Mouse (Mus musculus): ENCODE measurements around the gene Nucb1. TPM values are rescaled to one million over a fixed set of nuclear protein-coding genes. Genes with fewer than 3 reads are reported as not detected.

Gene Nucb1
- polyA plus RNA-seq, 1 experiment from 2014 or later = 238 TPM

- Histone ChIP-seq H3K9ac (no peak overlapping the region), H3K27me3 (no peaks in the 10 kb centered on the region), H3K4me3 (no peak overlapping the region), H3K27ac (no peak overlapping the region), H3K36me3 (peaks cover 64% of the 10 kb centered on the region), H3K9me3 (no peaks in the 10 kb centered on the region), H3K4me1 (no peaks in the 10 kb centered on the region), H3K4me2 (no peak overlapping the region)
- ATAC-seq (ENCODE audit: borderline replicate concordance, extremely low read depth, low FRiP score, low TSS enrichment) = no peak
- 64% methylated on average over 22 of the region's 22 CpGs for WGBS
These were observed 66.4 kb downstream of the Nucb1 start for GRCm38 (mm10) chr7:45443526-45444420.

Small RNA genes within 50 kb of the gene (microRNA-seq; reads per million reads assigned to microRNA genes)
- not detected for gene Gm22133

Other genes with a start within 250 kb of the Nucb1 start
- 0.09 TPM in 1 of 2 replicates, not detected in the other for gene Slc6a21, start 232.9 kb downstream of the Nucb1 start, polyA plus RNA-seq (2015; fragmentation: Nextera tagmentation; extraction: Ambion mirVana)
- gene Trpm4, start 176.6 kb downstream of the Nucb1 start, polyA plus RNA-seq (2015; fragmentation: Nextera tagmentation; extraction: Ambion mirVana) = 19.1 and 20.0 TPM in 2 replicates
- gene Hrc, start 175.1 kb downstream of the Nucb1 start, polyA plus RNA-seq (2015; fragmentation: Nextera tagmentation; extraction: Ambion mirVana) = 1.7 and 2.3 TPM in 2 replicates
- 3.1 TPM in 2 replicates for gene Ppfia3, start 143.4 kb downstream of the Nucb1 start, polyA plus RNA-seq (2015; fragmentation: Nextera tagmentation; extraction: Ambion mirVana)
- gene Lin7b, start 139.8 kb downstream of the Nucb1 start, polyA plus RNA-seq (2015; fragmentation: Nextera tagmentation; extraction: Ambion mirVana) = 0.60 and 0.92 TPM in 2 replicates
- 224 and 229 TPM in 2 replicates for gene Snrnp70, start 114.7 kb downstream of the Nucb1 start, polyA plus RNA-seq (2015; fragmentation: Nextera tagmentation; extraction: Ambion mirVana)
- gene Kcna7, start 104.8 kb downstream of the Nucb1 start, polyA plus RNA-seq (2015; fragmentation: Nextera tagmentation; extraction: Ambion mirVana) = not detected in 2 replicates
- gene Ntf5, start 96.7 kb downstream of the Nucb1 start, polyA plus RNA-seq (2015; fragmentation: Nextera tagmentation; extraction: Ambion mirVana) = 3.5 TPM in 2 replicates
- gene Lhb, start 89.6 kb downstream of the Nucb1 start, polyA plus RNA-seq (2015; fragmentation: Nextera tagmentation; extraction: Ambion mirVana) = 0.25 and 0.70 TPM in 2 replicates
- gene Gys1, start 75.6 kb downstream of the Nucb1 start, polyA plus RNA-seq (2015; fragmentation: Nextera tagmentation; extraction: Ambion mirVana) = 42.7 and 46.7 TPM in 2 replicates
- 161 and 173 TPM in 2 replicates for gene Ruvbl2, start 72.3 kb downstream of the Nucb1 start, polyA plus RNA-seq (2015; fragmentation: Nextera tagmentation; extraction: Ambion mirVana)
- 5,197 and 5,279 TPM in 2 replicates for gene Ftl1, start 50.5 kb downstream of the Nucb1 start, polyA plus RNA-seq (2015; fragmentation: Nextera tagmentation; extraction: Ambion mirVana)
- gene Bax, start 43.5 kb downstream of the Nucb1 start, polyA plus RNA-seq (2015; fragmentation: Nextera tagmentation; extraction: Ambion mirVana) = 161 and 176 TPM in 2 replicates
- 0.33 and 0.74 TPM in 2 replicates for gene Tulp2, start 28.5 kb downstream of the Nucb1 start, polyA plus RNA-seq (2015; fragmentation: Nextera tagmentation; extraction: Ambion mirVana)
- gene Gm45808, start 23.6 kb downstream of the Nucb1 start, polyA plus RNA-seq (2015; fragmentation: Nextera tagmentation; extraction: Ambion mirVana) = not detected in 2 replicates
- 2.8 and 3.4 TPM in 2 replicates for gene Dhdh, start 21.6 kb downstream of the Nucb1 start, polyA plus RNA-seq (2015; fragmentation: Nextera tagmentation; extraction: Ambion mirVana)
- gene Ppp1r15a, start 15.9 kb upstream of the Nucb1 start, polyA plus RNA-seq (2015; fragmentation: Nextera tagmentation; extraction: Ambion mirVana) = 21.9 and 22.9 TPM in 2 replicates
- gene Plekha4, start 15.9 kb upstream of the Nucb1 start, polyA plus RNA-seq (2015; fragmentation: Nextera tagmentation; extraction: Ambion mirVana) = 2.2 and 3.3 TPM in 2 replicates
- gene Hsd17b14, start 44.5 kb upstream of the Nucb1 start, polyA plus RNA-seq (2015; fragmentation: Nextera tagmentation; extraction: Ambion mirVana) = 1.5 and 1.7 TPM in 2 replicates
- gene Bcat2, start 59.7 kb upstream of the Nucb1 start, polyA plus RNA-seq (2015; fragmentation: Nextera tagmentation; extraction: Ambion mirVana) = 57.7 and 62.5 TPM in 2 replicates
- gene Fgf21, start 105.1 kb upstream of the Nucb1 start, polyA plus RNA-seq (2015; fragmentation: Nextera tagmentation; extraction: Ambion mirVana) = 0.42 TPM in 1 of 2 replicates, not detected in the other
- gene Fut1, start 106.9 kb upstream of the Nucb1 start, polyA plus RNA-seq (2015; fragmentation: Nextera tagmentation; extraction: Ambion mirVana) = 0.47 and 0.49 TPM in 2 replicates
- 0.15 and 0.29 TPM in 2 replicates for gene Izumo1, start 111.4 kb upstream of the Nucb1 start, polyA plus RNA-seq (2015; fragmentation: Nextera tagmentation; extraction: Ambion mirVana)
- 32.4 and 33.3 TPM in 2 replicates for gene Rasip1, start 117.1 kb upstream of the Nucb1 start, polyA plus RNA-seq (2015; fragmentation: Nextera tagmentation; extraction: Ambion mirVana)
- gene Mamstr, start 129.6 kb upstream of the Nucb1 start, polyA plus RNA-seq (2015; fragmentation: Nextera tagmentation; extraction: Ambion mirVana) = 7.7 and 9.5 TPM in 2 replicates
- gene Fut2, start 156.0 kb upstream of the Nucb1 start, polyA plus RNA-seq (2015; fragmentation: Nextera tagmentation; extraction: Ambion mirVana) = 0.57 and 0.69 TPM in 2 replicates
- gene Ntn5, start 173.6 kb upstream of the Nucb1 start, polyA plus RNA-seq (2015; fragmentation: Nextera tagmentation; extraction: Ambion mirVana) = 0.52 and 0.69 TPM in 2 replicates
- gene Sec1, start 184.0 kb upstream of the Nucb1 start, polyA plus RNA-seq (2015; fragmentation: Nextera tagmentation; extraction: Ambion mirVana) = 0.21 and 0.42 TPM in 2 replicates
- 2.4 and 4.6 TPM in 2 replicates for gene Car11, start 189.4 kb upstream of the Nucb1 start, polyA plus RNA-seq (2015; fragmentation: Nextera tagmentation; extraction: Ambion mirVana)
- 2.7 and 3.1 TPM in 2 replicates for gene Dbp, start 194.7 kb upstream of the Nucb1 start, polyA plus RNA-seq (2015; fragmentation: Nextera tagmentation; extraction: Ambion mirVana)
- 1,016 and 1,098 TPM in 2 replicates for gene Rpl18, start 205.1 kb upstream of the Nucb1 start, polyA plus RNA-seq (2015; fragmentation: Nextera tagmentation; extraction: Ambion mirVana)
- 26.4 and 26.5 TPM in 2 replicates for gene Sphk2, start 207.6 kb upstream of the Nucb1 start, polyA plus RNA-seq (2015; fragmentation: Nextera tagmentation; extraction: Ambion mirVana)
- gene Fam83e, start 210.8 kb upstream of the Nucb1 start, polyA plus RNA-seq (2015; fragmentation: Nextera tagmentation; extraction: Ambion mirVana) = 1.4 and 1.5 TPM in 2 replicates
- gene Spaca4, start 215.4 kb upstream of the Nucb1 start, polyA plus RNA-seq (2015; fragmentation: Nextera tagmentation; extraction: Ambion mirVana) = not detected in 2 replicates